Mouse (Mus musculus): ENCODE data around the gene BC049715.
A peak's percentile ranks its signal among the peaks of the same experiment; 100 is the strongest.
"Not testable (repeated sequence)": the region's sequence is repeated elsewhere in the genome, so short reads cannot be mapped to it uniquely, and the experiment has no call there.

Gene BC049715

DNA sequence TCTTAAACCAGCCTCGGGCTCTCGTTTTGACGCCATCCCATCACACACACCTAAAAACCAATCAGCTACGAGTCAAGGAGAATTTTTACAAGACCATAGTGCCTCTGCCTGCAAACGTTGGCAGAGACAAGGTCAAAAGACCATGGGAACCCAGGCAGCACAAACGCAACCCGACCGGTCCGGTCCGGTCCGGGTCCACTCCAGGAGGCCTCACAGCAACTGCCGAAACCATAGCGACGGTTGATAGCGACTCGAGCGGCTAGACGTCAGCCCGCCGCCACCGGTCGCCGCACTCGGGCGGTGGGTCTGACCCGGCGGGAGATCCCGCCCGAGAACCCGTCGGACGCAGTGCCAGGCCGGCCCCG lies at the start of gene BC049715:
BC049715 (plus strand) TSS at position 111 of the 365 bp plus-strand sequence.
- no peak for DNase-seq (ENCODE audit: low read depth, low spot score)

DNA sequence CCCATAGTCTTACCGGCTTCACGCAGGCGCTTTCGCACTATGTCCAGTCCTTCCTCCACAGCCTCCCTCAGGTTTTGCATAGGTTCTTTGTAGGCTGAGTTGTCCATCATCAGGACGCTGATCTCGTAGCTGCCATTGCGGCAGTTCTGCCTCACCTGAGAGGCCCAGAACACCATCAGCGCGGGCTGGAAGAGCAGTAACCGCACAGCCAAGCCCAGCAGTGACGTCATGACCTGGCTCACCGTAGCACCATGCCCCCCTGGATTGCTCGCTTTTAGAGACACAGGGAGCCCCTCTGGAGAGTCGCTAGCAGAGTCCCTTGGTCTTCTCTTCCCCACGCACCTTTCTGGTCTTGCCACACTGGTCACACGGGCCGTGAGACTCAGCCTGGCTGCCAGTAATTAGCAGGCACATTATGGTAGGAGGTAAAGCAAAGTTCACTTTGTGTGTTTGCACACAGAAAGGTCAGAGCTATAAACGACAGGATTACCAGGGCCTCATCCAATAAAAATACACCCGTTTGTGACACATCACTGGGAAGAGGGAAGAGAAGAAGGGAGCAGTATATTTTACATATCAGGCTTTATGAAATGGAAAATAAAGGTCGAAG lies 45.9 kb upstream of the BC049715 start, which contains the start of gene Gucy2c:
Gucy2c (minus strand) TSS at position 389 of the 610 bp plus-strand sequence.
- no peak for DNase-seq (ENCODE audit: low read depth, low spot score)

DNA sequence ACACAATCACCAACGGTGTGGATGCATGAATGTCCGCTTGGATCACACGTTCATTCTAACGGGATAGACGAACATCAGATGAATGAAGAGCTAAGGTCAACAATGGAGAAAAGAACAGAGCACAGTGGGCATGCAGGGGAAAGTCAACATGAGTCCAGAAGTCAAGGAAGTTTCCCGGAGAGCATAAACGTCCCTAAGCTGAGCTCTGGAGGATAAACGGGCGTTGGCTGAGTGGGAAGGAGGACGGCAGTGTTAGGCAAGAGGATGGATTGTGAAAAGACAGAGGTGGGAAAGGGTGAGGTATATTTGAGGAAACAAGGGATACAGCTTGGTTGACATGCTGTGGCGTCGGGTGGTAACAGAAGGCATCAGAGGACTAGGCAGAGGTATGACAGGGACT lies 45.3 kb upstream of the BC049715 start:
- DNase-seq (ENCODE audit: low read depth, low spot score) = no peak

DNA sequence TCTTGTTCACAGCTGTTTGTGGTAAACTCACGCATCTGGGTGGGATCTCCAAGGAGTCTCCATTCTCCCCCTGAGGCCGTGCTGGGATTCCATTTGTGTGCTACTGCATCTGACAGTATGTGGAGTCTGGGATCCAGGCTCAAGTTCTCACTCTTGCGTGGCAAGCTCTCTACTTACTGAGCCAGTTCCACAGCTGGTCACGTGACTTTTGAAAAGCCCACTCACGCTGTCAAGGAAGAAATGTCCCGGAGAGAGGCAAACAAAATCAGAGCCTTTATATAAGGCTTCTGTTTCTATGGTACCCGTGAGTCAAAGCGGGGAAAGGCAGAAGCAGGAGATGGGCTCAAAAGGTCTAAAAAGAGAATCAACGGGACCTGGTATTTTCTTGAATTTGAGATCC lies 44.7 kb upstream of the BC049715 start:
- DNase-seq (ENCODE audit: low read depth, low spot score) = no peak

GRCm38 (mm10) chr6:136789391-136789971 lies 37.9 kb upstream of the BC049715 start:
- no peak for DNase-seq (ENCODE audit: low read depth, low spot score)

- DNase-seq (ENCODE audit: low read depth, low spot score) = peak; percentile 64
These were observed 34.3 kb upstream of the BC049715 start for GRCm38 (mm10) chr6:136792884-136793758.

- DNase-seq (ENCODE audit: low read depth, low spot score) = no peak
These were observed 33.4 kb upstream of the BC049715 start for GRCm38 (mm10) chr6:136793831-136794525.

GRCm38 (mm10) chr6:136795110-136795509 lies 32.3 kb upstream of the BC049715 start:
- no peak for DNase-seq (ENCODE audit: low read depth, low spot score)

DNA sequence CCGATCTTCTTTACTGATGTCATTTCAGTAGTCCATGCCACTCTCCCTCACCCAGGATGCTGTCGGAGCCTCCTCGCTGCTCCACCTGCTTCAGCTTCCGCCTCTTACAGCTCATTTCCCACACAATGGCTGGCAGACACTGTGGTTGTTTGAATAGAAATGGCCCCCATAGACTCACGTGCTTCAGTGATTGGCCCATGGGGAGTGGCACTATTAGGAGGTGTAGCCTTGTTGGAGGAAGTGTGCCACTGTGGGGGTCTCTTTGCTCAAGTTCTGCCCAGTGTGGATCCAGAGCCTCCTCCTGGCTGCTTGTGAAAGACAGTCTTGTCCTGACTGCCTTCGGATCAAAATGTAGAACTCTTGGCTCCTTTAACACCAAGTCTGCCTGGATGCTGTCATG lies 31.6 kb upstream of the BC049715 start:
- no peak for DNase-seq (ENCODE audit: low read depth, low spot score)

GRCm38 (mm10) chr6:136797874-136798693 lies 29.3 kb upstream of the BC049715 start:
- DNase-seq (ENCODE audit: low read depth, low spot score) = not testable (repeated sequence)

DNA sequence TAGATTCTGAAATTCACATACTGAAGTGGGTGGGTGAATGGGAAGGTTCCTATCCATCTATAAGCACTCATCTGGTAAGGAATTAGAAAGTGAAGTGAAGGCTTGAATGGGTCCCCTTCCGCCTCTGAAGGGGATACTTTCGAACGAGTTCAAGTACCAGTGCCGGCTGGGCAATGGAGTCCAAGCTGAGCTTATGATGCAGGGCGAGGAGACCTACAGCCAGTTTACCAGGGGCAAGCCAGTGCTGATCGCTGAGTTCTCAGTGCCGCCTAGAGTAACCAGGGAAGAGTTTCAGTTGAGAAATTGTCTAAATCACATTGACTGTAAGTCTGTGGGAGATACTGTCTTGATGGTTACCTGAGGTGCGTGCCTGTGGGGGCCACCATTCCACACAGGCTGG lies 26.7 kb upstream of the BC049715 start:
- DNase-seq (ENCODE audit: low read depth, low spot score) = no peak

- DNase-seq (ENCODE audit: low read depth, low spot score) = no peak
These were observed 26.2 kb upstream of the BC049715 start for GRCm38 (mm10) chr6:136801274-136801673.

GRCm38 (mm10) chr6:136803093-136803738 lies 24.2 kb upstream of the BC049715 start:
- no peak for DNase-seq (ENCODE audit: low read depth, low spot score)

DNA sequence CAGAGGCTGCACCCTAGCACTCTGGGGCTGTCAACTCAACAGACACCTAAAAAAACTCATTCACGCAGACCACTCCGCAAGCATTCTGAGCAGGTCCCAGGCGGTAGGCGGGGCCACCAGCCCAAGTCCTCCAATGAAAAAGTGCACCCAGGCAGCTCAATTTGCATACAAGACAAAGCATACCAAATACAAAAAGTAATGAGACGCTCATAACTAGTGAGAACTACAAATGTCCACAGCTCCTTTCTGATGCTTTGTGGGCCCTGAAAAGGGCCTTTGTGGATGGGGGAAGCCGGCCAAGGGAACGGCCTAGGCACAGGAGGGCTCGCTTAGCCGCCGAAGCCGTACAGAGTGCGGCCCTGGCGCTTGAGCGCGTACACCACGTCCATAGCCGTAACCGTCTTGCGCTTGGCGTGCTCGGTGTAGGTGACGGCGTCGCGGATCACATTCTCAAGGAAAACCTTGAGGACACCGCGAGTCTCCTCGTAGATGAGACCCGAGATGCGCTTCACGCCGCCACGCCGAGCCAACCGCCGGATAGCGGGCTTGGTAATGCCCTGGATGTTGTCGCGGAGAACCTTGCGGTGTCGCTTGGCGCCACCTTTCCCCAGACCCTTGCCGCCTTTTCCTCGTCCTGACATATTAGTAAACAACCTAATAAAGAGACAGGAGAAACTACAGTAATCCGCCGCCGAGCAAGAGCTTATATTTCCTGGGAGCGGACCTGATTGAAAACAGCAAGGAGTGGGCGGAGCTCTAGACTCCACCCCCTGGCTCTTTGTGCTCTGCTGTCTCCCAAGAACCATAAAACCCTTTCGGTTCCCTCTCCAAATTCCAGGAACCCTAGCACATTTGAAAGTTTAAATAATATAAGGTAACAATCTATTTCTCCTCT lies 23.4 kb upstream of the BC049715 start, which contains the start of gene Hist4h4:
Hist4h4 (minus strand) TSS at position 677 of the 895 bp plus-strand sequence.
- DNase-seq (ENCODE audit: low read depth, low spot score) = peak; percentile 99

DNA sequence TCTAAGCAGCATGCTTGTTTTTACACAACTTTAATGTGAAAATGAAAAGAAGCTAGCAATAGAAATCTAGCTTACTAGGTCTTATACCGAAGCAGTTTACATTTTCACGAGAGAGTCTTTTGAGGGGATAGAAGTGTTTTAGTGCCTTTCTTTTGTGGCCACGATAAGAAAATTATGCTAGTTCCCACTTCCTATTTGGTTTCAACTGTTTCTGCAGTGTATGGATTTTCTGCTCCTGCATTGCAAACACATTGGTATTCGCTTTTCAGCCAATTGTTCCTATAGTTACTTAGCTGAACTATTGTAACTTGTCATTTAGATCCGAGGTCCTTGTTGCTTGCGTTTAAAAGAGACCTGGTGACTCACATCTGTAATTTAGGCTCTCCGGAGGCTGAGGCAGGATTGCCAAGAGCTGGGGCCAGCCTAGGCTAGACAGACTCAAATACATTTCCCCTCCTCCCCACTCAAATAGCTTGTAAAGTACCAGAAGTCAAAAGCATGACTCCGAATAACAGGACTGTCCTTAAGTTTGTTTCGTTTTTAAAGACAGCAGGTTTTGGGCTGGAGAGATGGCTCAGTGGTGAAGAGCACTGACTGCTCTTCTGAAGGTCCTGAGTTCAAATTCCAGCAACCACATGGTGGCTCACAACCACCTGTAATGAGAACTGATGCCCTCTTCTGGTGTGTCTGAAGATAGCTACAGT lies 22.6 kb upstream of the BC049715 start:
- peak; percentile 36 for DNase-seq (ENCODE audit: low read depth, low spot score)

DNA sequence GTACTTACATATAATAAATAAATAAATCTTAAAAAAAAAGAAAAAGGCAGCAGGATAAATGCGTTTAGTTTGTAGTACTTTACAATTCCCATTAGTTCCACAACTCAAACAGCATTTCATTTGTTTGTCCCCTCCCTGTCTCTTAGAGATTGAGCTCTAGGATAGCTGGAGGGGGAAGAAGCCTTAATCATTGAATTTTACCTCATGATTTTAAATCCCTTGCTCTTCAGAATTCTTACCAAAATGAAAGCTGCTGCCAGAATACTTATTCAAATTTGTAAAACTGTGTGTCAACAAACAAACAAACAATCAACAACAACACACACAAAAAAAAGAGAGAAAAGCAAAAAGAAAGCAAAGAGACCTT lies 22.0 kb upstream of the BC049715 start:
- DNase-seq (ENCODE audit: low read depth, low spot score) = no peak

DNA sequence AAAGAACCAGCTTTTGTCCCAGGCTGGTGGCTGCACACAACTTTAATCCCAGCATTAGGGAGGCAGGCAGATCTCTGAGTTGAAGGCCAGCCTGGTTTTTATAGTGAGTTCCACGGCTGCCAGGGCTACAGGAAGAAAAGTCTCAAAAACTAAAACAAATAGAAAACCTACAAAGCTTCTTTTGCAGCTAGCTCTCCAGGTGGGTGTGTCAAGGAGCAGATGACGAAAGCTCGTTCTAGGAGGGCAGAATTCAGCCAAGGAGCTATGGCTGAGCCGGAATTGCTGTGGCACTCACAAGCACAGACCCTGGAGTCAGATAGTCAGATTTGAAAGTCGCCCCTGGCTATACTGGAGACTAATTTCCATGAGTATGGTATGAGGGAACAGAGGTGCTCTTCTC lies 20.6 kb upstream of the BC049715 start:
- DNase-seq (ENCODE audit: low read depth, low spot score) = no peak

GRCm38 (mm10) chr6:136807395-136808013 lies 19.9 kb upstream of the BC049715 start:
- no peak for DNase-seq (ENCODE audit: low read depth, low spot score)
